Mouse (Mus musculus) brain, embryonic 14.5 days (tissue): ENCODE measurements around the gene D17Wsu92e. TPM values are rescaled to one million over a fixed set of nuclear protein-coding genes. Genes with fewer than 3 reads are reported as not detected.

ENCODE experiments used
- DNase-seq: peaks from one replicate; pipeline ENCODE4 v3.0.0-alpha.2; 2011; ENCODE audit warnings: low read depth
- CTCF ChIP-seq: fragments of 200-500 bp; IDR thresholded peaks from 2 replicates; pipeline ENCODE4 v1.5.1; 2012; ENCODE audit warnings: inconsistent platforms, mild to moderate bottlenecking, moderate library complexity, borderline replicate concordance; ENCODE audit not compliant: insufficient read depth, insufficient read length; ENCODE audit errors: extremely low read depth
- POLR2A ChIP-seq: fragments of 200-500 bp; IDR thresholded peaks from 2 replicates; pipeline ENCODE4 v1.6.1; 2012; ENCODE audit warnings: mild to moderate bottlenecking, inconsistent platforms, borderline replicate concordance; ENCODE audit not compliant: poor library complexity, insufficient read depth, insufficient read length, severe bottlenecking; ENCODE audit errors: extremely low read depth
- polyA plus RNA-seq: library from polyadenylated mRNA; depleted of rRNA; stranded (reverse); fragments of >200 nt; gene quantifications from 2 replicates; pipeline ENCODE4 v1.2.3, GENCODE M21; 2012

Gene D17Wsu92e
- polyA plus RNA-seq, 1 experiment: 56.5 TPM

DNA sequence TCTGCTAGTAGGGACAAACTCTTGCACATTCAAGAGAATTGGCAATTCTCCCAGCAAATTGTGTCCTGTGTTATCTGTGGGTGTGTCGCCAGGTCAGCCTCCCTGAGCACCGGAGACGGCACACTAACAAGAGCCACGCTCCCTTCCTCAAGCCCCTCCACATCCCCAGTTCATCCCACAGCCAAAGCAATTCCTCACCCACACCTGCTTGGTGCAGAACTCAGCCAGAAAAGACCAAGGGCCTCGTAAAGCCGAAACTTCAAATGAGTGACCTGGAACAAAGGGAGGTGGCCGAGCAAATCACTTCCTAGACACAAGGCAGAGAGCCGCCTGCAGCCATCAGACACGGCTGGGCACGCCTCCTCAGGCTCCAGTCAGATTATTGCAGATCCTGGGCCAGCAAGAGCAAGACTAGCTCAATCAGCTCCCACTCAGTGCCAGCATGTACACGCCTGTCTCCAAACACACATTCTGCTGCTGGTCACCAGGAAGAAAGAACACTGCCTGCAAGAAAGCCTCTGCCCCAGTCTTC, 23.0 kb downstream of the D17Wsu92e start:
- DNase-seq: peak; percentile 89
- TF ChIP-seq POLR2A (no peak), CTCF (no peak)

DNA sequence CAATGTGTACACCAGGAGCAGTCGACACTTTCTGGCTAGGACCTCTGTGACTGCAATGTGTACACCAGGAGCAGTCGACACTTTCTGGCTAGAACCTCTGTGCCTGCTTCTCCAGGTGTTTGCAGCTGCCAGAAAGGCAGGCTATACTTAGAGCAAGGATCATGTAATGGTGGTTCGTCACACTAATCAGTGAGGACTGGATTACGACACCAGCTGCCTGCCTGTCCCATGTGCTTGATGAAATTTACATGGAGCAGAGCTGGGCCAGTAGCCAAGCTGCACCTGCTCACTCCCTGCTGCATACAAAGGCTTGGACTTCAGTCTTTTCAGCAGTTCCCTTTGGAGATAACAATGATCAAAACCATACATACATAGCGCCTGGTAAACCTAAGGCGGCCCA, 23.7 kb downstream of the D17Wsu92e start:
- no peak for TF ChIP-seq CTCF
- no peak for TF ChIP-seq POLR2A
- DNase-seq: peak; percentile 96

DNA sequence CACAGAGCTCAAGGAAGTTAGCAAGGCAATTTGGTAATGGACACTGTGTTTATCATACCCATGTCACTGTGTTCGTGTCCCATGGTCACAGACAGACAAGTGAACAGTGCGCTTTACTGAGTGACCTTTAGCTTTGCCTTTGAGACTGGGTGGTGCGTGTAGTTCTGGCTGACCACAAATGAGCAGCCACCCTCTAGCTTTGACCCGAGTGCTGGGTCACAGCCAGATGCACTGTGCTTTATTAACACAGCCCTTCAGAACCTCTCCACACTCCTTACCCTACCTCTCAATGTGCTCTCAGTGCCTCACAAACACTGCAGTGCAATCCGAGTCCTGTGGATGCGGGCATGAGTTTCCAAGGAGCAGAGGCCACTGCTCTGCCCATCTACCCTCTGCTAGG, 27.3 kb downstream of the D17Wsu92e start:
- TF ChIP-seq CTCF: no peak
- no peak for TF ChIP-seq POLR2A

DNA sequence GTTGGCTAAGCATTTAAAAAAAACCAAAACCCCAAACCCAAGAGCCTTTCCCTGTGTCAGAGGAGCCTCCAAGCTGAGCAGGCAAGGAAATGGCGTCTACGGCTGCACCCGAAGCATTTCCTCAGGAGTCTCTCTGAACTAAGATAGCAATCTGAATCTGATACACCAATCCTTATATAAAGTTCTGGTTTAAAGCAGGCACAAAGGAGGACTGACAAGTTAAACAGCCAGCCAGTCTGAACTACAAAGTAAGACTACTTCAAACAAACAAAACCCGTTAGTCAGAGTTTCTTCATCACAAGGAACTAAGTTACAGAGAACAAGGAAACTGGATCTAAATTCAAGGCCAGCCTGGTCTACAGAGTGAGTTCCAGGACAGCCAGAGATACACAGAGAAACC, 27.9 kb downstream of the D17Wsu92e start:
- TF ChIP-seq POLR2A (no peak), CTCF (no peak)
- no peak for DNase-seq

More for the DNA sequence above, 27.3 kb downstream of the D17Wsu92e start:
- no peak for DNase-seq

DNA sequence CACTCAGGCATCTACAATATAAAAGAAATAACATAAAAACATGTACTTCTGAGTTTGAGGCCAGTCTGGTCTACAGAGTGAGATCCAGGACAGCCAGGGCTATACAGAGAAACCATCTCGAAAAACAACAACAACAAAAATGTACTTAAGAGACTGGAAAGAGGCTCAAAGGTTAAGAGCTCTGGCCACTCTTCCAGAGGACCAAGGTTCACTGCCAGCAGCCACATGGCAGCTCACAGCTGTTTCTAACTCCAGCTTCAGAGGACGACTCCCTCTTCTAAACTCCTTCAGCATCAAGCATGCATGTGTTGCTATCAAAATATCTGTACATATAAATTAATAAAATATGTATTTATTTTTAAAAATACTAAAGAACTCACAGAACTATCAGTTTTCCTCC, 28.9 kb downstream of the D17Wsu92e start:
- TF ChIP-seq CTCF (no peak), POLR2A (no peak)
- no peak for DNase-seq

DNA sequence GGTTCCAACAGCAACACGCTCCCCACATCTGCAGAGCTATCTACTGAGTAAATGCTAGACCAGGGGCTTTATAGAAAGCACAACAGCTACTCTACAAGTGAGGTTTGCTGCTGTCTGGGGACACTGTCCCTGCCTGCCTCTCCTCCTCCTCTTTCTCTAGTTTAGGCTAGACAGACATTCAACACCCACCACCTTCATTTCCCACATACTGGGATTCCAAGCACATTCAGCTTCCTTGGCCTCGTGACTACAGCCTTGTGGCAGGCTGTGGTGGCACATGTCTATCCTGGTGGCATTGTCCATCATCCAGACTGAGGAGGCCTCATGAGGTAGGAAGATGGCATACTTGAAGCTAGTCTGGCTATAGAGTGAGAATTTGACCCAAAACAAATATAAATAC, 29.5 kb downstream of the D17Wsu92e start:
- no peak for TF ChIP-seq CTCF
- no peak for TF ChIP-seq POLR2A
- no peak for DNase-seq

DNA sequence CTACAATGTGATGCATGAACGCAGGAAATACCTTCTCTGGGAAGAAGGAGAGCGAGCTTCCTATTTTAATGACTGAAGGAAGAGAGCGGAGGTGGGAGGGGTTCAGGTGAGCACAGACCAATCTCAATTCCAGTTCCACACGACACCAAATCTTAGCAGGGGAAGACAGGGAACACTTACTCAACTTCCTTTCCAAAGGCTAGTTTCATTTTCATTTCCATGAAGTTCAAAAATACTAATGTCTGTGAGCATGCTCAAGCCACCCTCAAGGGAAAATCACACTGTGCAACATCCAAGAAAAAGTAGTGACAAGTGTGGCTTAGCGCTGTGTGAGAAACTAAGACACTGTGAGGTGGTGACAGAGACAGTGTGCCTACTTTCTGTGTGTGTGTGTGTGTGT, 30.4 kb downstream of the D17Wsu92e start:
- TF ChIP-seq POLR2A (no peak), CTCF (no peak)
- no peak for DNase-seq

DNA sequence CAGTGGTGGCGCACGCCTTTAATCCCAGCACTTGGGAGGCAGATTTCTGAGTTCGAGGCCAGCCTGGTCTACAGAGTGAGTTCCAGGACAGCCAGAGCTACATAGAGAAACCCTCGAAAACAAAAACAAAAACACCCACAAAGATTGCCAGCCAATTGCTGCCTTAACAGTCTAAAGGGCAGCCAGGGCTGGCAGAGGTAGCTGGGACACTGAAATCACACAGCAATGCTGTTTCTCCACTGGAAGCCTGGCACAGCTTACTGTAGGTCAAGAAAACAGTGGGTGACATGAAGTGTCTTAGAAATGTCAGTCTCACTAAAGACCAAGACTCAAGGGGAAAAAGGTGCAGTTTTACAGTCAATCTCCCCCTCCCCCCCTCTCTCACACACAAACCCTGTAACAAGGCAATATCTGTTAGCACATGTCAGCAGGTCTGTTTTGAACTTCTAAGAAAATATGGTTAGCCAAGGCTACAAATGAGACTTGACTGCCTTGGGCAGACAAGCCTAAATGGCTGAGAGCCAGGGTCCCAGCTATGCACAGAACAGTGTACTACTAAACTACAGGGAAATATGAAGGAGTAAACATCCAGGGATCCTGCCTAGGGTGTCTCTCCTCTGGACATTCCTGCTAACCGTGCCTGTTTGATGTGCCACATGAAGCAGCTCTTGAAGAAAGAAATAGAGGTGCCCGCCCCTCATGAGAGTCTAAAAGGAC, 31.8 kb downstream of the D17Wsu92e start:
- DNase-seq: no peak
- TF ChIP-seq POLR2A (no peak), CTCF (no peak)

DNA sequence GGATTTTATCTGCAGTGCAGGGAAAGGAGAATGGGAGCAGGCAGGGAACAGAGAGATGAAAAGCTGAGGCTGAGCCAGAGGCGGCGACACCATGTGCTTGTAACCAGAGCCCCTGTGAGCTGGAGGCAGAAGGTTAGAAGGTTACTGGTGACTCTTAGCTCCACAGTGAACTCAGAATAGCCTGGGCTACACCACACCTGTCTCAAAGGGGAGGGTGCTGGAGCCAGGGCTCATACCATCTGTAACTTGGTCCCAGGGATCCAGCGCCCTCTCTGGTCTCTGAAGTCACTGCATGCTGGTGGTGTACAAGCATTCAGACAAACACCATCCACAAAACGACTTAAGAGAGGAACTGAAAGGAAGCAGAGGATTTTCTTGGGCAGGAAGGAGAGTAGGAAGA, 36.9 kb downstream of the D17Wsu92e start:
- TF ChIP-seq POLR2A (no peak), CTCF (peak; percentile 9; the same call in 1 of the 2 replicates)
- DNase-seq: no peak

DNA sequence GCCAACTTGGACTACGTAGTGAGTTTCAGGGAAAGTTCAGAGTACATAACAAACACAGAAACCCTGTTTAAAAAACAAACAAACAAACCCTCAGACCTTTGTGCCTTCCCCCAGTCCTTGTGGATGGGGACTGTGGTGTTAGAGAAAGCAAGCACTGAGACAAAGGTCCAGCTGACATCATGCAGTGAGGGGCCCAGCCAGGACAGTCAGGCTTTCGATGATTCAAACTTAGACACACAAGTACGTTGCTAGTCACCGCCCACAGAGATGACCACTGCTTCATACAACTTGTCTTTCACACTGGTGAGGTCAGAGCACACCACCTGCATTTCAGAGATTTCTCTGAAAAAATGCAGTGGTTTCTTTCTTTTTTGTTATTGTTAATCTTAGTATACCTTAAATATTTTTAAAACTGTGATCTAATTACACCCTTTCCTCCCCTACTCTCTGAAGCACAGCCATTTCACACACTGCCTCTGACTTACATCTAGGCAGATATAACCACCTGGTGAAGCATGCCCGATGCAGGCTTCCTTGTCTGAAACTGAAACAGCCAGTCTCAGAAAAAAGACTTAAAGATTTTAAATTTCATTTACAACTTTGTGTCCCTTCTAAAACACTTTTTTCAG, 39.3 kb downstream of the D17Wsu92e start:
- no peak for TF ChIP-seq CTCF
- no peak for TF ChIP-seq POLR2A
- DNase-seq: no peak

DNA sequence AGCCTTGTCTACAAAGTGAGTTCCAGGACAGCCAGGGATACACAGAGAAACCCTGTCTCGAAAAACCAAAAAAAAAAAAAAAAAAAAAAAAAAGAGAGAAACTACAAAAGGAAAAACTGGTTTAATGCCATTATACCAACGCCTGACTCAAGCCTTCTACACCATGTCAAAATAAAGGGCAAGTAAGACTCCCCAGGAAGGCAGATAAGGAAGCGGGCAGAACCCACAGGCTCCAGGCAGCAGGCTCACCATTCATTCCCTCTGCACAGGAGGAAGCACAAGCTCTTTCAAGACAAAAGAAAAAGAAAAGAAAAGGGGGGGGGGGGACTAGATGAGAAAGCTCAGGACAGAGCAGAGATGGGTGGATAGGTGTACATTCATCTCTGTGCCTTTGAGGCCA, 40.7 kb downstream of the D17Wsu92e start:
- TF ChIP-seq POLR2A (no peak), CTCF (no peak)
- DNase-seq: no peak
